Mouse (Mus musculus): ENCODE results near the gene Aftph. TPM values are rescaled to one million over a fixed set of nuclear protein-coding genes. Genes with fewer than 3 reads are reported as not detected.
"Not testable (repeated sequence)": the region's sequence is repeated elsewhere in the genome, so short reads cannot be mapped to it uniquely, and the experiment has no call there.

The Aftph gene
- polyA plus RNA-seq, 1 experiment from 2014 or later, result 22.1 TPM

- H3K9me3 ChIP-seq, result no peaks in the 10 kb centered on the region
- H3K4me3 ChIP-seq (replicated peaks), result no peak overlapping the region
- WGBS, result 22% methylated on average over 1 of the region's 1 CpGs
- H3K36me3 ChIP-seq, result no peaks in the 10 kb centered on the region
- H3K4me1 ChIP-seq (replicated peaks), result no peaks in the 10 kb centered on the region
- H3K27me3 ChIP-seq (replicated peaks), result no peaks in the 10 kb centered on the region
- no peak overlapping the region for H3K9ac ChIP-seq
- no peak for ATAC-seq
- no peak overlapping the region for H3K4me2 ChIP-seq (replicated peaks)
- no peak overlapping the region for H3K27ac ChIP-seq
These were observed 31.3 kb upstream of the Aftph start for GRCm38 (mm10) chr11:20772642-20773041.

DNA sequence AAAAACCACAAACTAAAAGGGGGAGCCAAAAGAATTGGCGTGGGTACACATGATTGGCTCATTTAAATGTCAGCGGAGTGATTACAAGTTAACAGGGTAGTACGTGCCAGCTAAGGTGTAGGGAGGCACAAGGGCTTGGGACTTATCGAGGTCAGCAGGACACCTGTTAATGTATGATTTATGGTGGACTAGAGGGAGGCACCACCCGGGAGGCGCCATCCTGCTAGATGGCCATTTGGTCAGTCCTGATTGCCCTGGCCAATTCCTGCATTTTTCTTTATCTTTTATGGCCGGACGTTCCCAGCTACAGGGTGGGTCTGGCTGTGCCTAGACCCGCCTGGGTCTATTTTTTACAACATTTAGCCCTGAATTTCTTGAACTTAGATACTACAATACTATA, 30.4 kb upstream of the Aftph start:
- H3K9me3 ChIP-seq; H3K27me3 ChIP-seq (replicated peaks); H3K4me1 ChIP-seq (replicated peaks); H3K4me2 ChIP-seq (replicated peaks); H3K36me3 ChIP-seq; H3K4me3 ChIP-seq (replicated peaks); H3K27ac ChIP-seq; H3K9ac ChIP-seq: not testable (repeated sequence)
- 38% methylated on average over 9 of the region's 9 CpGs for WGBS
- 0 out of 2 replicates have a peak, but pooled peaks have one; percentile 25 for ATAC-seq

GRCm38 (mm10) chr11:20761984-20762383, 20.6 kb upstream of the Aftph start:
- not testable (repeated sequence) for H3K4me3 ChIP-seq (replicated peaks); H3K27me3 ChIP-seq (replicated peaks); H3K9me3 ChIP-seq; H3K27ac ChIP-seq; ATAC-seq; H3K36me3 ChIP-seq; H3K4me2 ChIP-seq (replicated peaks); H3K9ac ChIP-seq; H3K4me1 ChIP-seq (replicated peaks)
- 88% methylated on average over 10 of the region's 10 CpGs for WGBS

DNA sequence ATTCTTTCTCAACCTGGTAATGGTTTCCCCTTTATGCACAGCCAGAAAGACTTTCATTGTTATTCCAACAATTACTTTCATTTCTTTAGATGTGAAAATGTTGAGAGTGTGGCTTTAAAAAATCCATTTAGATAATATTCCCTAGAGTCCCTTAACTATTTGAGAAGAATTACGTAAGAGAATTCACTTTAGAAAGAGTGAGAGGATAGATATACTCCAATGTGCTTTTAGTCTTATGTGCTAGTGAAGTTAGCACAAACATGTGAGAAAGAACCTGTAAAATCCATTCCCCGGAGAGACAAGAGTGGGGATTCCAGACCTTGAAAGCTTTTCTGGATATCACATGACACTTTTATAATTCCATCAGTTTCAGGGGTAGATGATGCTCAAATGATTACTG, 9.2 kb upstream of the Aftph start:
- Histone ChIP-seq H3K4me1 (replicated peaks) (no peaks in the 10 kb centered on the region), H3K4me2 (replicated peaks) (no peak overlapping the region), H3K9ac (no peak overlapping the region), H3K9me3 (no peaks in the 10 kb centered on the region), H3K36me3 (no peaks in the 10 kb centered on the region), H3K27ac (no peak overlapping the region), H3K4me3 (replicated peaks) (no peak overlapping the region), H3K27me3 (replicated peaks) (no peaks in the 10 kb centered on the region)
- 86% methylated on average over 2 of the region's 2 CpGs for WGBS
- ATAC-seq, result no peak

DNA sequence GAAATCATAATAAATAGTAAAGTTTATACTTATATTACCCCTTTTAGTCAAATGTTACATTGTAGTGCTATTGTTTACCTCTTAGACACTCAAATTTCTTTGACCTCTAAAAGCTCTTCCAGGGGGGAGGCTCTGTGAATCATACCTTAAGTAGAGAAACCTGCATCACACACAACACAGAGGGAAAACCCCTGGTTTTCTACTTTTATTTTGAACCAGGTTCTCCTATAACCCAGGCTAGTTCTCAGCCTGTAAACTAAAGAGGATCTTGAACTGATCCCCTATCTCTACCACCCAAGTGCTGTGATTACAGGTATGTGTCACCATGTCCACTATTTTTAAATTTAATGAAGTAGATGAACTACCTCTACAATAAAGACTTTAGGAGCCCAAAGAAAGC, 2.0 kb upstream of the Aftph start:
- H3K27me3 ChIP-seq (replicated peaks), result no peaks in the 10 kb centered on the region
- no peak for ATAC-seq
- H3K36me3 ChIP-seq, result no peaks in the 10 kb centered on the region
- H3K9ac ChIP-seq, result no peak overlapping the region
- H3K4me2 ChIP-seq (replicated peaks), result no peak overlapping the region
- no peaks in the 10 kb centered on the region for H3K4me1 ChIP-seq (replicated peaks)
- no peak overlapping the region for H3K27ac ChIP-seq
- H3K4me3 ChIP-seq (replicated peaks), result no peak overlapping the region
- H3K9me3 ChIP-seq, result no peaks in the 10 kb centered on the region

GRCm38 (mm10) chr11:20742361-20742897, 1.0 kb upstream of the Aftph start:
- Histone ChIP-seq H3K4me3 (replicated peaks) (peak overlapping the region; percentile 98), H3K4me2 (replicated peaks) (peak overlapping the region; percentile 79), H3K9ac (peak overlapping the region; percentile 54), H3K36me3 (no peaks in the 10 kb centered on the region), H3K9me3 (no peaks in the 10 kb centered on the region), H3K27ac (peak overlapping the region; percentile 96), H3K4me1 (replicated peaks) (no peaks in the 10 kb centered on the region), H3K27me3 (replicated peaks) (no peaks in the 10 kb centered on the region)
- ATAC-seq, result peak; percentile 18; the same call in 1 of the 2 replicates
- under 1% methylated on average over 9 of the region's 9 CpGs for WGBS

DNA sequence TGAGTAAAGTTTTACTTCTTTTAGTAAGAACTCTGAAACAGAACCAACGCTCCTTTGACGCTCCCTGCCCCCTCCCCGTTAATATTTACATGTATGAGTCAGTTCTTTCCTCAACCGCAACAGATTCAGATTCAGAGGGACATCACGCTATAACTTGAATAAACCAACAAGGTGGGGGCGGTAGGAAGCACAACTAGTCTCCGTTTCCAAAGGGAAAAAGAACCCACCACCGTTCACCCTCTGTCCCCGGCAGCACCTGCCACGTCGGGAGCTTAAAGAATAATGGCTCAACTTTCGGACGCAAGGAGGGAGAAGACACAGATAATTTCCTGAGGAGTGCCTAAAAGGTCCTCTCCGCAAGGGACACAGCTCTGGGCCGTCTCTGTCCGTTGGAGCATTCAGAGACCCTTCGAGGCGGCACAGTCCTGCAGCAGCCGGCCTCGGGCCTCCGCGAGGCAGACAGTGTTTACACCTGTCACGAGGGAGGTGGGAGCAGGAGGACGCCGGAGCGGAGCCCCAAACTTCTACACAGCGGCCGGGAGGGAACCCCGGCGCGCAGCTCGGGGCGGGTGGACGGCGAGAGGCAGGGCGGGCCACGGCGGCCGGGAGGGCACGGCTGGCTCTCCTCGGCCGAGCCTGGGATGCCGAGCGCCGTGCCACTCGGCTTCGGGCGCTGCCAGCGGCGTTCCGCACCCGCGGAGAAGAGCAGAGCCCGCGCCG, 748 bp downstream of the Aftph start:
- no peaks in the 10 kb centered on the region for H3K4me1 ChIP-seq (replicated peaks)
- H3K9ac ChIP-seq, result peak overlapping the region; percentile 88
- ATAC-seq, result peak; percentile 48
- under 1% methylated on average over 56 of the region's 56 CpGs for WGBS
- H3K4me3 ChIP-seq (replicated peaks), result peak overlapping the region; percentile 98
- H3K4me2 ChIP-seq (replicated peaks), result peak overlapping the region; percentile 79
- H3K27me3 ChIP-seq (replicated peaks), result no peaks in the 10 kb centered on the region
- no peaks in the 10 kb centered on the region for H3K36me3 ChIP-seq
- H3K27ac ChIP-seq, result peak overlapping the region; percentile 96
- H3K9me3 ChIP-seq, result no peaks in the 10 kb centered on the region

- H3K9me3 ChIP-seq, result no peaks in the 10 kb centered on the region
- 0 out of 2 replicates have a peak, but pooled peaks cover 5% of the 10 kb centered on the region for H3K4me1 ChIP-seq (replicated peaks)
- no peak for ATAC-seq
- no peak overlapping the region for H3K27ac ChIP-seq
- no peak overlapping the region for H3K4me2 ChIP-seq (replicated peaks)
- no peaks in the 10 kb centered on the region for H3K27me3 ChIP-seq (replicated peaks)
- no peak overlapping the region for H3K9ac ChIP-seq
- no peak overlapping the region for H3K4me3 ChIP-seq (replicated peaks)
- no peaks in the 10 kb centered on the region for H3K36me3 ChIP-seq
- 56% methylated on average over 3 of the region's 3 CpGs for WGBS
These were observed 7.3 kb downstream of the Aftph start for GRCm38 (mm10) chr11:20734066-20734465.

GRCm38 (mm10) chr11:20733486-20734030, 7.8 kb downstream of the Aftph start:
- 25% methylated on average over 3 of the region's 3 CpGs for WGBS
- no peak overlapping the region for H3K27ac ChIP-seq

DNA sequence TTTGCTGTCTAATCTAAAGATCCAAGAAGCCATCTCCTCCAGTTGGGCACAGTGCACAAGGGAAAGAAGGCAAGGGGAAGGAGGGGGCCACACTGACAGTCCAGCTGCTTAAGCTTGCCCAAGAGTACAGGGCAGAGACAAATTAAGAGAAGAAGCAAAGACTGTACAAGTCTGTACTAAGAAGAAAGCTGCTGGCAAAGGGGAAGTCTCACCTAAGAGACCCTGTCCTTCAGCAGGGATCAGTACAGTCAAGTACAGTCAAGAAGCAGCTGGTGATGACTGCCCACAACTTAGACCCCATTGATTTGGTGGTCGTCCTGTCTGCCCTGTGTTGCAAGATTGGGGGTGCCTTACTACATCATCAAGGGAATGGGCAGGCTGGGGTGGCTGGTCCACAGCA, 12.0 kb downstream of the Aftph start:
- no peak overlapping the region for H3K9ac ChIP-seq
- no peak for ATAC-seq

More at GRCm38 (mm10) chr11:20733486-20734030, 7.8 kb downstream of the Aftph start:
- Histone ChIP-seq H3K27me3 (replicated peaks) (no peaks in the 10 kb centered on the region), H3K4me1 (replicated peaks) (0 out of 2 replicates have a peak, but pooled peaks cover 5% of the 10 kb centered on the region), H3K36me3 (no peaks in the 10 kb centered on the region), H3K4me2 (replicated peaks) (no peak overlapping the region), H3K9me3 (no peaks in the 10 kb centered on the region), H3K4me3 (replicated peaks) (no peak overlapping the region), H3K9ac (no peak overlapping the region)
- no peak for ATAC-seq

DNA sequence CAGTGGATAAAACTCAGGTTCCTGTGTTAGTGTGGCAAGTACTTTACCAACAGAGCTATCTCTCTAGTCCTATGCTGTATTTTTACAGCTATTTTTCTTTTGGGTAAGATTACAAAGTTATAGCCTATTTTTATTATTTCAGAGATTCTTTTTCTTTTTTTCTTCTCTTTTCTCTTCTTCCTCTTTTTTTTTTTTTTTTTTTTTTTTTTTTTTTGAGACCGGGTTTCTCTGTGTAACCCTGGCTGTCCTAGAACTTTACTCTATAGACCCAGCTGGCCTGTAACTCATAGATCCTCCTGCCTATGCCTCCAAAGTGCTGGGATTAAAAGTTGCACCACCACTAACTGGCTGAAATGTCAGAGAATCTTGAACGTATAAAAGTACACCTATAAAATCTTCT, 13.3 kb downstream of the Aftph start:
- 0 out of 2 replicates have a peak, but pooled peaks cover 8% of the 10 kb centered on the region for H3K36me3 ChIP-seq

More for the DNA sequence above, 12.0 kb downstream of the Aftph start:
- no peak overlapping the region for H3K4me2 ChIP-seq (replicated peaks)
- no peaks in the 10 kb centered on the region for H3K9me3 ChIP-seq
- 0 out of 2 replicates have a peak, but pooled peaks cover 2% of the 10 kb centered on the region for H3K4me1 ChIP-seq (replicated peaks)
- 74% methylated on average over 1 of the region's 1 CpGs for WGBS
- 0 out of 2 replicates have a peak, but pooled peaks cover 8% of the 10 kb centered on the region for H3K36me3 ChIP-seq
- H3K4me3 ChIP-seq (replicated peaks), result no peak overlapping the region
- H3K27me3 ChIP-seq (replicated peaks), result no peaks in the 10 kb centered on the region
- no peak overlapping the region for H3K27ac ChIP-seq

DNA sequence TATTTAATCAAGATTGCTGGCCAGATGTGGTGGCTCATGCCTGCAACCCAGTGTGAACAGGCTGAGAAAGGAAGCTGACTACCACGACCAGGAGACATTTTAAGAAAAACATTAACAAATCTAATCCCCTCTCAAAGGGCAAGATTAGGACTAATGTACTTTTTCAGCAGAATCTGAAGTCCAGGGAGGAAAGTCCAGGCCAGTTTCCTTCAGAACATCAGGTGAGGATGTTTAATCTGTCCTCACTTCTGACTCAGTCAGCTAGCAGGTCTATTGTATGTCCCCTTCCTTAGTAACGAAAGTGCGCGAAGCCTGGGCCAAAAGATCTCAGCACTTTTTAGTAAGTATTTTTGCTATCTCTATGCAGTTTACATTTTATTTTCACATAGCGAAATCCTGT, 17.8 kb downstream of the Aftph start:
- Histone ChIP-seq H3K27me3 (replicated peaks) (no peaks in the 10 kb centered on the region), H3K27ac (no peak overlapping the region), H3K4me2 (replicated peaks) (no peak overlapping the region), H3K36me3 (0 out of 2 replicates have a peak, but pooled peaks cover 8% of the 10 kb centered on the region), H3K4me1 (replicated peaks) (no peaks in the 10 kb centered on the region), H3K4me3 (replicated peaks) (no peak overlapping the region), H3K9ac (no peak overlapping the region), H3K9me3 (no peaks in the 10 kb centered on the region)
- ATAC-seq, result peak; percentile 51; the same call in 1 of the 2 replicates
- 68% methylated on average over 5 of the region's 5 CpGs for WGBS

More for the DNA sequence above, 13.3 kb downstream of the Aftph start:
- WGBS, result 90% methylated on average over 2 of the region's 2 CpGs
- H3K27ac ChIP-seq, result no peak overlapping the region
- H3K4me1 ChIP-seq (replicated peaks), result no peaks in the 10 kb centered on the region
- H3K4me2 ChIP-seq (replicated peaks), result no peak overlapping the region
- no peak overlapping the region for H3K9ac ChIP-seq
- no peaks in the 10 kb centered on the region for H3K27me3 ChIP-seq (replicated peaks)
- no peaks in the 10 kb centered on the region for H3K9me3 ChIP-seq
- ATAC-seq, result no peak
- no peak overlapping the region for H3K4me3 ChIP-seq (replicated peaks)

All from intestine, embryonic 15.5 days (tissue).